Mouse (Mus musculus): ENCODE measurements around the gene Piwil1. TPM values are rescaled to one million over a fixed set of nuclear protein-coding genes. Genes with fewer than 3 reads are reported as not detected.

Piwil1 gene
- total RNA-seq, 1 experiment = 0.62 TPM

DNA sequence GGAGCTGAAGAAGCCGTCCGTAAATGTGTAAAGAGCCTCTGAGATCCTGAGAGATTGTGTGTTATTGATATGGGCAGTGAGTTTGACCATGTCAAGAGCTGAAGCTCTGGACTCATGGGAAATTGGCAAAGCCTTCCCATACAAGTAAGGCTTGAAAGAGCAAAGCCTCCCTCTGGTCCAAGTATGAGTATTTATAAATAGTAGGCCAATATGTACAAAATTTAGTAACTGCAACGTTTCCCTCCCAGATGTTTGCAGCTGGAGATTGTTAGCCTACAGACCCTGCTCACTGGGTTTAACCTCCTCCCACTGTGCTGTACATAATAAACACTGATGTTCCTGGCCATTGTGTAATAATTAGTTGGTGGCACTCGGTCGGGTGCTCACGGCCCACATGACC is 24.5 kb upstream of the Piwil1 start:
- Histone ChIP-seq H3K4me1 (ENCODE audit: control insufficient read depth in 2 of 2, insufficient read depth in 2 of 2, low read length in 2 of 2, poor library complexity in 1 of 2) (no peaks in the 10 kb centered on the region), H3K9ac (ENCODE audit: insufficient read depth, low read depth, low read length, poor library complexity, severe bottlenecking) (no peak overlapping the region), H3K27ac (ENCODE audit: insufficient read depth, low read depth, low read length, poor library complexity, severe bottlenecking) (no peak overlapping the region), H3K9me3 (ENCODE audit: control insufficient read depth, insufficient read depth, low read depth, low read length) (no peaks in the 10 kb centered on the region), H3K4me3 (ENCODE audit: insufficient read depth in 1 of 2, low read depth in 1 of 2, low read length in 2 of 2, poor library complexity in 1 of 2, severe bottlenecking in 1 of 2) (no peak overlapping the region), H3K36me3 (ENCODE audit: control insufficient read depth, insufficient read depth, low read length, poor library complexity, severe bottlenecking) (no peaks in the 10 kb centered on the region)
- DNase-seq (ENCODE audit: low read depth, low spot score) = no peak
- in situ Hi-C loops (cut with MboI; ENCODE audit: low sequenced_read_pairs in 2 of 2, unreplicated experiment in 2 of 2) = no loop called here
- TF ChIP-seq HCFC1 (IDR thresholded peaks at IDR 0.05; ENCODE audit: borderline replicate concordance, insufficient read depth, low read length) = no peak

DNA sequence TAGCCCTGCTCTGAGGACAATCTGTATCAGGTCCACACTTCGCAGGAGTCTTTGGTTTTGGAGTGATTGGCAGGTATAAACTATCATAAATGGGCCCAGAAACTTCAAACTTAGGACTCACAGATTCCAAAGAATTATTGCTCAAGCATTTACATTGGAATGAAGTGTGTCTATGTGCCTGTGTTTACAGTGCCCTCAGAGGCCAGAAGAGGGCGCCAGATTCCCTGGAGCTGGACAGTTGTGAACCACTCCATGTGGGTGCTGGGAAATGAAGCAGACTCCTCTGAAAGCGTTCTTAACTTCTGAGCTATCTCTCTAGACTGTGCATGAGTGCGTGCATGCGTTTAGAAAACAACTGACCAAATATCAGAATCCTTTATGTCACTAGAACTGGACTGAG is 20.9 kb upstream of the Piwil1 start:
- Histone ChIP-seq H3K9ac (ENCODE audit: insufficient read depth, low read depth, low read length, poor library complexity, severe bottlenecking) (no peak overlapping the region), H3K36me3 (ENCODE audit: control insufficient read depth, insufficient read depth, low read length, poor library complexity, severe bottlenecking) (no peaks in the 10 kb centered on the region), H3K9me3 (ENCODE audit: control insufficient read depth, insufficient read depth, low read depth, low read length) (no peaks in the 10 kb centered on the region), H3K4me3 (ENCODE audit: insufficient read depth in 1 of 2, low read depth in 1 of 2, low read length in 2 of 2, poor library complexity in 1 of 2, severe bottlenecking in 1 of 2) (no peak overlapping the region), H3K27ac (ENCODE audit: insufficient read depth, low read depth, low read length, poor library complexity, severe bottlenecking) (no peak overlapping the region), H3K4me1 (ENCODE audit: control insufficient read depth in 2 of 2, insufficient read depth in 2 of 2, low read length in 2 of 2, poor library complexity in 1 of 2) (no peaks in the 10 kb centered on the region)
- DNase-seq (ENCODE audit: low read depth, low spot score) = peak; percentile 58
- in situ Hi-C loops (cut with MboI; ENCODE audit: low sequenced_read_pairs in 2 of 2, unreplicated experiment in 2 of 2) = no loop called here
- TF ChIP-seq HCFC1 (IDR thresholded peaks at IDR 0.05; ENCODE audit: borderline replicate concordance, insufficient read depth, low read length) (no peak), MAFK (IDR thresholded peaks at IDR 0.05; ENCODE audit: insufficient read depth, low read depth, low read length) (no peak), ZNF384 (IDR thresholded peaks at IDR 0.05; ENCODE audit: low read depth, low read length) (no peak), ZC3H11A (IDR thresholded peaks at IDR 0.05; ENCODE audit: borderline replicate concordance, low read depth, low read length) (peak; percentile 48), CHD2 (IDR thresholded peaks at IDR 0.05; ENCODE audit: low read depth, low read length) (no peak)

DNA sequence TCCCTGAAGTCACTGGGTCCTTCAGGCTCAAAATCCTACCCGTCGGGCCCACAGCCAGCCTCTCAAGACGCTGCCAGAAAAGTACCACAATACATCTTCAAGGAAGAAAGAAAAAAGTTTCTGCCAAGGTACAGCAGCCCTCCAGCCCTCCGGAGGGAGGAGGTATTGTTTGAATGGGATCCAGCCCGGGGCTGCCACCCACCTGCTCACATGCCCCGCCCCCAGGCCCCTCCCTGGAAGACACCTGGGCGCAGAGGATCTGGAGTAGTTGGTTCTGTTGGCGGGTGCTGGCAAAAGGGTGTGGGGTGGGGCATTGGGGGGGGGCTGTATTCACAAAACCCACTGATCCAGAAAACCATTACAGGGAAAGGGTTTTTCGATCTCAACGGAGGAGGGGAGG is 18.1 kb upstream of the Piwil1 start:
- TF ChIP-seq ZC3H11A (IDR thresholded peaks at IDR 0.05; ENCODE audit: borderline replicate concordance, low read depth, low read length) (no peak), MAFK (IDR thresholded peaks at IDR 0.05; ENCODE audit: insufficient read depth, low read depth, low read length) (no peak), CHD2 (IDR thresholded peaks at IDR 0.05; ENCODE audit: low read depth, low read length) (no peak), HCFC1 (IDR thresholded peaks at IDR 0.05; ENCODE audit: borderline replicate concordance, insufficient read depth, low read length) (no peak), ZNF384 (IDR thresholded peaks at IDR 0.05; ENCODE audit: low read depth, low read length) (no peak)
- in situ Hi-C loops (cut with MboI; ENCODE audit: low sequenced_read_pairs in 2 of 2, unreplicated experiment in 2 of 2) = no loop called here
- no peaks in the 10 kb centered on the region for H3K36me3 ChIP-seq (ENCODE audit: control insufficient read depth, insufficient read depth, low read length, poor library complexity, severe bottlenecking)
- DNase-seq (ENCODE audit: low read depth, low spot score) = no peak
- no peaks in the 10 kb centered on the region for H3K9me3 ChIP-seq (ENCODE audit: control insufficient read depth, insufficient read depth, low read depth, low read length)
- H3K27ac ChIP-seq (ENCODE audit: insufficient read depth, low read depth, low read length, poor library complexity, severe bottlenecking) = no peak overlapping the region
- no peaks in the 10 kb centered on the region for H3K4me1 ChIP-seq (ENCODE audit: control insufficient read depth in 2 of 2, insufficient read depth in 2 of 2, low read length in 2 of 2, poor library complexity in 1 of 2)
- H3K9ac ChIP-seq (ENCODE audit: insufficient read depth, low read depth, low read length, poor library complexity, severe bottlenecking) = no peak overlapping the region
- H3K4me3 ChIP-seq (ENCODE audit: insufficient read depth in 1 of 2, low read depth in 1 of 2, low read length in 2 of 2, poor library complexity in 1 of 2, severe bottlenecking in 1 of 2) = no peak overlapping the region

DNA sequence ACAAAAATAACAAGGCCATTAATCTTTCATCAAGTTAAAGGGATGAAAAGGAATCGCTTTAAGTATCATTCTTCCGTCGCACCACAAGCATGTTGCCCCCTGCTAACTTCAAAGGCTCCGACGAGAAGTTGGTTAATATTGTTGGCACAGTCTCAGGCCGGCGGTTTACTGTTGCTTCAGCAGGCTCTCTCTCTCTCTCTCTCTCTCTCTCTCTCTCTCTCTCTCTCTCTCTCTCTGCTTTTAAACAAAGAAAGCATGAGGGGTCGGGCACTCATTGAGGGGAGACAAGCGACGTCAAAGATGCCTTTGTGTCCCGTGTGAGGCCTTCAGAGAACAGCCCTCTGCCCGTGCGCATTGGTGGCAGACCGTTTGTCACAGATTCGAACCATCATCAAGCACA is 17.7 kb upstream of the Piwil1 start:
- in situ Hi-C loops (cut with MboI; ENCODE audit: low sequenced_read_pairs in 2 of 2, unreplicated experiment in 2 of 2) = no loop called here
- no peak for DNase-seq (ENCODE audit: low read depth, low spot score)
- Histone ChIP-seq H3K36me3 (ENCODE audit: control insufficient read depth, insufficient read depth, low read length, poor library complexity, severe bottlenecking) (no peaks in the 10 kb centered on the region), H3K9ac (ENCODE audit: insufficient read depth, low read depth, low read length, poor library complexity, severe bottlenecking) (no peak overlapping the region), H3K4me1 (ENCODE audit: control insufficient read depth in 2 of 2, insufficient read depth in 2 of 2, low read length in 2 of 2, poor library complexity in 1 of 2) (no peaks in the 10 kb centered on the region), H3K4me3 (ENCODE audit: insufficient read depth in 1 of 2, low read depth in 1 of 2, low read length in 2 of 2, poor library complexity in 1 of 2, severe bottlenecking in 1 of 2) (no peak overlapping the region), H3K27ac (ENCODE audit: insufficient read depth, low read depth, low read length, poor library complexity, severe bottlenecking) (no peak overlapping the region), H3K9me3 (ENCODE audit: control insufficient read depth, insufficient read depth, low read depth, low read length) (no peaks in the 10 kb centered on the region)
- no peak for TF ChIP-seq HCFC1 (IDR thresholded peaks at IDR 0.05; ENCODE audit: borderline replicate concordance, insufficient read depth, low read length)
- no peak for TF ChIP-seq MAFK (IDR thresholded peaks at IDR 0.05; ENCODE audit: insufficient read depth, low read depth, low read length)
- no peak for TF ChIP-seq ZC3H11A (IDR thresholded peaks at IDR 0.05; ENCODE audit: borderline replicate concordance, low read depth, low read length)

DNA sequence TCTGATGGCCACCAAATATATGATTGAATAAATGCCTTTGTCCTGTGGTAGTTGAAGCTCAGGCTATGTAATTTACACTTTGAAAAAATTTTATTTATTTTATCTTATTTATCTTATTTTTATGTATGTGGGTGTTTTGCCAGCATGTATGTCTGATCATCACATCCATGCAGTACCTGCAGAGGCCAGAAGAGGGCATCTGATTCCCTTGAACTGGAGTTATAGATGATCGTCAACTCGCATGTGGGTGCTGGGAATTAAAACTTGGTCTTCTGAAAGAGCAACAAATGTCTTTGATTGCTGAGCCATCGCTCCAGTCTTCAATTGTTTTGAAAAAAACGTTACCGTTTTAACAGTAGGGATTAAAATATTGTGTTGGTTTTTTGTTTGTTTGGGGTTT is 15.2 kb upstream of the Piwil1 start:
- no peak for TF ChIP-seq ZC3H11A (IDR thresholded peaks at IDR 0.05; ENCODE audit: borderline replicate concordance, low read depth, low read length)
- TF ChIP-seq HCFC1 (IDR thresholded peaks at IDR 0.05; ENCODE audit: borderline replicate concordance, insufficient read depth, low read length) = no peak
- TF ChIP-seq MAFK (IDR thresholded peaks at IDR 0.05; ENCODE audit: insufficient read depth, low read depth, low read length) = no peak
- TF ChIP-seq CHD2 (IDR thresholded peaks at IDR 0.05; ENCODE audit: low read depth, low read length) = no peak
- no peak for TF ChIP-seq ZNF384 (IDR thresholded peaks at IDR 0.05; ENCODE audit: low read depth, low read length)
- no peak overlapping the region for H3K9ac ChIP-seq (ENCODE audit: insufficient read depth, low read depth, low read length, poor library complexity, severe bottlenecking)
- DNase-seq (ENCODE audit: low read depth, low spot score) = peak; percentile 28
- H3K36me3 ChIP-seq (ENCODE audit: control insufficient read depth, insufficient read depth, low read length, poor library complexity, severe bottlenecking) = no peaks in the 10 kb centered on the region
- H3K27ac ChIP-seq (ENCODE audit: insufficient read depth, low read depth, low read length, poor library complexity, severe bottlenecking) = no peak overlapping the region
- in situ Hi-C loops (cut with MboI; ENCODE audit: low sequenced_read_pairs in 2 of 2, unreplicated experiment in 2 of 2) = no loop called here
- H3K9me3 ChIP-seq (ENCODE audit: control insufficient read depth, insufficient read depth, low read depth, low read length) = no peaks in the 10 kb centered on the region
- H3K4me3 ChIP-seq (ENCODE audit: insufficient read depth in 1 of 2, low read depth in 1 of 2, low read length in 2 of 2, poor library complexity in 1 of 2, severe bottlenecking in 1 of 2) = no peak overlapping the region
- no peaks in the 10 kb centered on the region for H3K4me1 ChIP-seq (ENCODE audit: control insufficient read depth in 2 of 2, insufficient read depth in 2 of 2, low read length in 2 of 2, poor library complexity in 1 of 2)
